ENCODE assay signal across 23 mouse cellular contexts in genomic region chr9:11381648-11382075, GRCm38 (mm10).
"Had no signal": no experiment of that assay in that cellular context is flagged by ENCODE, and none has a peak within 500 bp of the region (broad histone marks: within the 10 kb centered on the region; RNA-seq: fewer than 3 reads in every experiment).

No protein-coding gene starts in this region.

- H3K4me2 ChIP-seq: heart, embryonic 11.5 days; heart, embryonic 13.5 days; heart, embryonic 15.5 days; hindbrain, embryonic 13.5 days; hindbrain, embryonic 15.5 days; limb, embryonic 13.5 days; limb, embryonic 15.5 days; liver, embryonic 15.5 days had no signal

- H3K27me3 ChIP-seq: heart, embryonic 13.5 days; heart, embryonic 15.5 days; hindbrain, embryonic 13.5 days; hindbrain, embryonic 15.5 days; limb, embryonic 13.5 days; limb, embryonic 15.5 days; liver, embryonic 15.5 days had no signal

- ATAC-seq: hindbrain, postnatal 0 days had no signal

- DNase-seq: gastrocnemius, postnatal 14 days; gastrocnemius, postnatal 36 days; heart, adult 11 months; heart, adult 2 months; heart, postnatal 14 days; heart, postnatal 36 days; kidney, adult 18-20 months; kidney, adult 8-10 months; kidney, postnatal 14 days; kidney, postnatal 36 days; layer of hippocampus, adult 9-11 months; layer of hippocampus, postnatal 36 days; left cerebral cortex, postnatal 4 days; lung, adult 18-20 months had no signal

- H3K9ac ChIP-seq: heart, embryonic 13.5 days; heart, embryonic 15.5 days; hindbrain, embryonic 13.5 days; hindbrain, embryonic 15.5 days; limb, embryonic 13.5 days; limb, embryonic 15.5 days; liver, embryonic 15.5 days had no signal

- H3K36me3 ChIP-seq: heart, embryonic 13.5 days; heart, embryonic 15.5 days; hindbrain, embryonic 13.5 days; hindbrain, embryonic 15.5 days; limb, embryonic 13.5 days; limb, embryonic 15.5 days; liver, embryonic 15.5 days had no signal

- H3K4me1 ChIP-seq: heart, embryonic 13.5 days; heart, embryonic 15.5 days; hindbrain, embryonic 13.5 days; hindbrain, embryonic 15.5 days; limb, embryonic 13.5 days; limb, embryonic 15.5 days; liver, embryonic 15.5 days had no signal

- H3K9me3 ChIP-seq: heart, embryonic 13.5 days; heart, embryonic 15.5 days; hindbrain, embryonic 15.5 days; limb, embryonic 13.5 days; limb, embryonic 15.5 days; liver, embryonic 15.5 days had no signal

- H3K4me3 ChIP-seq: heart, adult 2 months; heart, embryonic 13.5 days; heart, embryonic 15.5 days; hindbrain, embryonic 13.5 days; hindbrain, embryonic 15.5 days; limb, embryonic 13.5 days; limb, embryonic 15.5 days; liver, embryonic 15.5 days had no signal

- H3K27ac ChIP-seq: heart, adult 2 months; heart, embryonic 13.5 days; heart, embryonic 15.5 days; hindbrain, embryonic 13.5 days; hindbrain, embryonic 15.5 days; hindbrain, postnatal 0 days; limb, embryonic 13.5 days; limb, embryonic 15.5 days; liver, embryonic 15.5 days had no signal
